Mouse (Mus musculus) CD4-positive, CD25-positive, alpha-beta regulatory T cell, adult 2 months (primary cell): ENCODE results near the gene Plekhg4.

Source experiments
- DNase-seq: peaks from one replicate; pipeline ENCODE4 v3.0.0-alpha.2; 2012; ENCODE audit warnings: low read depth, low spot score

Gene Plekhg4

GRCm38 (mm10) chr8:105349096-105349771 lies 23.8 kb upstream of the Plekhg4 start:
- peak; percentile 44 for DNase-seq

- DNase-seq: no peak
Measured at GRCm38 (mm10) chr8:105350186-105350585, 22.9 kb upstream of the Plekhg4 start.

GRCm38 (mm10) chr8:105353583-105354135 lies 19.4 kb upstream of the Plekhg4 start:
- no peak for DNase-seq

- DNase-seq: no peak
Measured at GRCm38 (mm10) chr8:105354549-105354948, 18.5 kb upstream of the Plekhg4 start.

- DNase-seq: peak; percentile 33
Measured at GRCm38 (mm10) chr8:105355179-105356024, 17.7 kb upstream of the Plekhg4 start.

GRCm38 (mm10) chr8:105356681-105357080 lies 16.4 kb upstream of the Plekhg4 start:
- no peak for DNase-seq

- no peak for DNase-seq
Measured at GRCm38 (mm10) chr8:105359208-105359607, 13.9 kb upstream of the Plekhg4 start.

GRCm38 (mm10) chr8:105359646-105360045 lies 13.4 kb upstream of the Plekhg4 start:
- no peak for DNase-seq

- no peak for DNase-seq
Measured at GRCm38 (mm10) chr8:105361751-105362702, 11.0 kb upstream of the Plekhg4 start.

GRCm38 (mm10) chr8:105367107-105367506 lies 6.0 kb upstream of the Plekhg4 start:
- peak; percentile 43 for DNase-seq

- no peak for DNase-seq
Measured at GRCm38 (mm10) chr8:105372473-105372872, 601 bp upstream of the Plekhg4 start.

GRCm38 (mm10) chr8:105374513-105374966 lies 1.5 kb downstream of the Plekhg4 start:
- peak; percentile 39 for DNase-seq

GRCm38 (mm10) chr8:105378673-105379072 lies 5.6 kb downstream of the Plekhg4 start:
- DNase-seq: no peak

GRCm38 (mm10) chr8:105380308-105380707 lies 7.2 kb downstream of the Plekhg4 start:
- no peak for DNase-seq

- DNase-seq: no peak
Measured at GRCm38 (mm10) chr8:105384070-105384469, 11.0 kb downstream of the Plekhg4 start.

GRCm38 (mm10) chr8:105387151-105387550 lies 14.1 kb downstream of the Plekhg4 start:
- DNase-seq: no peak

GRCm38 (mm10) chr8:105389096-105389495 lies 16.0 kb downstream of the Plekhg4 start:
- DNase-seq: no peak

GRCm38 (mm10) chr8:105393089-105393787 lies 20.2 kb downstream of the Plekhg4 start:
- DNase-seq: no peak

- DNase-seq: no peak
Measured at GRCm38 (mm10) chr8:105393915-105394314, 20.8 kb downstream of the Plekhg4 start.

GRCm38 (mm10) chr8:105397747-105398146 lies 24.7 kb downstream of the Plekhg4 start:
- peak; percentile 43 for DNase-seq

GRCm38 (mm10) chr8:105400016-105400415 lies 26.9 kb downstream of the Plekhg4 start:
- DNase-seq: no peak
